Mouse (Mus musculus) stomach, embryonic 16.5 days (tissue): ENCODE results near the gene Lxn. TPM values are rescaled to one million over a fixed set of nuclear protein-coding genes. Genes with fewer than 3 reads are reported as not detected.

ENCODE experiments used
- ATAC-seq: fragments of 200-750 bp; cut with Nextera tagmentation; 2 replicates; pipeline ENCODE4 v1.8.0; 2017; ENCODE audit warnings: moderate number of reproducible peaks, moderate TSS enrichment; ENCODE audit not compliant: insufficient read depth, low FRiP score
- H3K27ac ChIP-seq: fragments of 300-500 bp; sonication (generic); 2 replicates; pipeline ENCODE4 v1.5.1; 2014; ENCODE audit warnings: low read length
- H3K27me3 ChIP-seq: fragments of 300-500 bp; sonication (generic); 2 replicates; pipeline ENCODE4 v1.6.1; 2014; ENCODE audit warnings: low read length, control low read depth, mixed read lengths; ENCODE audit not compliant: control insufficient read depth, insufficient read depth
- H3K36me3 ChIP-seq: fragments of 300-500 bp; sonication (generic); 2 replicates; pipeline ENCODE4 v1.6.1; 2014; ENCODE audit warnings: low read length; ENCODE audit not compliant: control insufficient read depth, insufficient read depth
- H3K4me1 ChIP-seq: fragments of 300-500 bp; sonication (generic); 2 replicates; pipeline ENCODE4 v1.6.1; 2014; ENCODE audit warnings: low read length, control low read depth, mixed read lengths; ENCODE audit not compliant: control insufficient read depth, insufficient read depth
- H3K4me2 ChIP-seq: fragments of 300-500 bp; sonication (generic); 2 replicates; pipeline ENCODE4 v1.6.1; 2014; ENCODE audit warnings: low read depth, low read length, mixed read lengths
- H3K4me3 ChIP-seq: fragments of 300-500 bp; sonication (generic); replicated peaks from 2 replicates; pipeline ENCODE4 v1.5.1; 2014; ENCODE audit warnings: mild to moderate bottlenecking, low read length
- H3K9ac ChIP-seq: fragments of 300-500 bp; sonication (generic); 2 replicates; pipeline ENCODE4 v1.6.1; 2014; ENCODE audit warnings: low read length
- H3K9me3 ChIP-seq: fragments of 300-500 bp; sonication (generic); replicated peaks from 2 replicates; pipeline ENCODE4 v1.6.1; 2016; ENCODE audit warnings: low read length, control low read depth; ENCODE audit not compliant: control insufficient read depth
- WGBS: fragments of 180-500 bp; shearing (Covaris S2); extraction: QIAGEN DNeasy Blood & Tissue Kit; methylation state at CpG from one replicate; pipeline ENCODE4 v1.1.7; 2014; 5-methylcytosine and 5-hydroxymethylcytosine counted together
- polyA plus RNA-seq: library from polyadenylated mRNA; unstranded; fragments of >200 nt; fragmentation: Nextera tagmentation; extraction: Ambion mirVana; gene quantifications from 2 replicates; pipeline ENCODE4 v1.2.1, GENCODE M21; 2015

Lxn gene
- 91.4 and 95.1 TPM in 2 replicates for polyA plus RNA-seq

DNA sequence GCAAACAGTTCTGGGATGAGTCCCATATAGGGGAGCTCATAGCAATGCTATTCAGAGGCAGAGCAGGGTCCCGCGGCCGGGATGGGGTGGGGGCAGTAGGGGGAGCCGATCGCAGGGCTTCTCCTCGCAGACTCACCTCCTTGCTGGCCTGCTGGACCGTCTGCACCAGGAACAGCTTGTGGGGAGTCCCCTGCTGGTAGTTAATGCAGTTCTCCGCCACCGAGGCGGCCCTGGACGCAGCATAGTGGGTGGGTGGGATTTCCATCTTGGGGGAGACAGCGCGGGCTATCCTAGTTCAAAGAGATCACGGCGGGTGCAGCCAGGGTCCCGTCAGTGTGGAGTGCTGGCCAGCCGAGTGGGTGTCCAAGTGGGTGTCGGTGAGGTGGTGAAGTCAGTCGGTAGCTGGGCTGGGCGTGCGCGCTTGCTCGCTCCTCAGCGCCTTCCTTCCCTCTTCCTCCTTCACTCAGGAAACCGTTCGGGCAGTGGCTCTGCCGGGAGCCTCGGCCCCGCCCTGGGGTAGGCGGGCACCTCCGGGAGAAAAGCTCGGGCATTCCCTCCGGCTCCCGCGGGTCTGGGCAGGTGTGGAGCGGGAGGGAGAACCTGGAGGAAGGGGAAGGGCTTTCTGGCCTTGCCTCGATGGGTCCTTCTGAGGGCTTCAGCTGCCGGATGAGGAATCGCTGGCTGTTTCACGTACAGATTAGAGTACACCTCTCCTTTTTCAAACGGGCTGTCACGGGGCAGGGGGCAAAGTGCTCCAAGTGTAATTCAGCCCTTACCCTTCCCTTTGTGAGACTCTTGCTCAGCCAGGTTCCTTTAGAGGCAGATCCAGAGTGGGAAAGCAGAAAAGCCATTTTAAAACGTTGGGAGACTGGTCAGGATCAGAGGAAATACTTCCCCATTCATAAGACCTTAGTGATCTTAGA is at the start of gene Lxn:
Gene Lxn (minus strand): TSS at position 477 of the 923 bp plus-strand sequence.
- H3K4me1 ChIP-seq: peaks cover 8% of the 10 kb centered on the region
- peak within 1 kb of the TSS; percentile 78 for H3K4me3 ChIP-seq
- under 1% methylated on average over 42 of the region's 43 CpGs for WGBS
- 0 out of 2 replicates have a peak, but pooled peaks cover 5% of the 10 kb centered on the region for H3K36me3 ChIP-seq
- peak; percentile 95 for ATAC-seq
- H3K9me3 ChIP-seq: no peaks in the 10 kb centered on the region
- peak within 1 kb of the TSS; percentile 83 for H3K4me2 ChIP-seq
- peak within 1 kb of the TSS; percentile 85 for H3K9ac ChIP-seq
- no peaks in the 10 kb centered on the region for H3K27me3 ChIP-seq
- peak within 1 kb of the TSS; percentile 90 for H3K27ac ChIP-seq

DNA sequence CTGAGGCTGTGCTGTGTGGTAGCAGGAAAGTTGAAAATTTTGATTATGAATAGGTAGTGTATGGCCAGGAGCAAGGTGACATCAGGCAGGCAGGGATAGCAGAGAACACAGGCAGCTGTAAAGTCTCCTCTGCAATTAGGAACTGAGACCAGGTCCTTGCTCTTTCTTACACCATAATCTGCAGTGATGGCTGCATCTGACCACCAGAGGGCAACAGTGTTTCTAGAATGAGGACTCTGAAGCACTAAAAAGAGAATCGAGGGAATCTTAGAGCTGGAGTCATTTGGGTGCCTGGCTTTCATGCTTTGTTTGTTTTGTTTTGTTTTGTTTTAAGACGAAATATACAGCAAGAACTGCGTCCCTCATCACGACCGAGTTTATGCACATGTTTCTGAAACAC is 49.1 kb upstream of the Lxn start:
- no peaks in the 10 kb centered on the region for H3K4me1 ChIP-seq
- ATAC-seq: 0 out of 2 replicates have a peak, but pooled peaks have one; percentile 26
- no peaks in the 10 kb centered on the region for H3K36me3 ChIP-seq
- H3K4me3 ChIP-seq: no peak overlapping the region
- no peaks in the 10 kb centered on the region for H3K9me3 ChIP-seq
- H3K27ac ChIP-seq: no peak overlapping the region
- peaks cover 14% of the 10 kb centered on the region for H3K27me3 ChIP-seq
- WGBS: 1% methylated on average over 5 of the region's 5 CpGs
- no peak overlapping the region for H3K4me2 ChIP-seq
- no peak overlapping the region for H3K9ac ChIP-seq

DNA sequence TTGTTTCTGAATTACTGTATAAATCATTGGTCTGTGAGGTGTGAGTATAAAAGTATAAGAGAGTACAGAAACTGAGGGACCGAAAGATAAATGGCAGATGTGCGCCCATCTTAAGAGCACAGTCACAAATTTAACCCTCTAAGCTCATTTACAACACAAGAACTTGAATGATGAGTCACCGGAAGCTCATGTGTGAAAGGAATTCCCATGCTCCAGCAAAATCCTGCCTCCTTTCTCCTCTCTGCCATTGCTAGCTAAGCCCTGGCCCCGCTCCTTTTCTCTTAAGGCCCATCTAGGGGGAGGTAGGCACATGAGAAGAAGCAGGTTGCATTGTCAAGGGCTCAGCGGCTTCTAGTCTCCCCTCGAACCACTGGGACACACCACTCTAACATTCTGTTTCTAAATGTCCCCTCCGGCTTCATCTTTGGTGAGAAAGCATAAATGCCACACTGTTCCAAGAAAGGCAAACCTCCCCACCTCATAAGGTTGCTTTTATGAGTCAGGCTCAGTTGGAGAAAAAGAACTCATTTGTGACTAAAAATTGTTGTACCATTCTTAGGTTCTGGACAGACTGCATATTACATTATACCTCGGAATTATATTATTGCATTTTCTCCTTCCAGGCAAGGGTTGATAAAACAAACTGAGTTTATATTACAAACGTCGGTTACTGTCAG is 44.6 kb upstream of the Lxn start:
- 75% methylated on average over 10 of the region's 10 CpGs for WGBS
- H3K4me3 ChIP-seq: no peak overlapping the region
- H3K36me3 ChIP-seq: no peaks in the 10 kb centered on the region
- no peaks in the 10 kb centered on the region for H3K27me3 ChIP-seq
- no peaks in the 10 kb centered on the region for H3K4me1 ChIP-seq
- H3K9ac ChIP-seq: no peak overlapping the region
- H3K4me2 ChIP-seq: no peak overlapping the region
- ATAC-seq: no peak
- no peaks in the 10 kb centered on the region for H3K9me3 ChIP-seq
- H3K27ac ChIP-seq: no peak overlapping the region

DNA sequence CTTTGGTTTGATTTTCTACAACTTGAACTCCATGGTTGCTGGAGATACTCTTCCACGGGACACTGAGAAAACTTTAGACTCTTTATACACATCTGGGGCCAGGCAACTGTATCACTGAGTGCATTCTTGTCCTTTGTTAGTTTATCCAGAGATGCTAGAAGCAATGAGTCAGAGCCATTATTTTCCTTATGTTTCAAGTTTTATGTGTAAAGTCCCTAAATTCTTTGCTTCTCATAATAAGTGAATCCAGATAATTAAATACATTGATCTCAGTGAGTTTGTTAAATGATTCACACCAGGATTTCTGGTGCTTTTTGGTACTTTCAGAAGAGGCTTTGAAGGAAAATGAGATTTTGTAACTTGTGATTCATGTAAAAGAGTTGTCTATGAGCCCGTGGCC is 41.6 kb upstream of the Lxn start:
- H3K4me3 ChIP-seq: no peak overlapping the region
- H3K27me3 ChIP-seq: no peaks in the 10 kb centered on the region
- H3K4me2 ChIP-seq: no peak overlapping the region
- no peaks in the 10 kb centered on the region for H3K9me3 ChIP-seq
- no peak overlapping the region for H3K27ac ChIP-seq
- no peak for ATAC-seq
- no peak overlapping the region for H3K9ac ChIP-seq
- H3K36me3 ChIP-seq: no peaks in the 10 kb centered on the region
- 74% methylated on average over 2 of the region's 2 CpGs for WGBS
- H3K4me1 ChIP-seq: no peaks in the 10 kb centered on the region

DNA sequence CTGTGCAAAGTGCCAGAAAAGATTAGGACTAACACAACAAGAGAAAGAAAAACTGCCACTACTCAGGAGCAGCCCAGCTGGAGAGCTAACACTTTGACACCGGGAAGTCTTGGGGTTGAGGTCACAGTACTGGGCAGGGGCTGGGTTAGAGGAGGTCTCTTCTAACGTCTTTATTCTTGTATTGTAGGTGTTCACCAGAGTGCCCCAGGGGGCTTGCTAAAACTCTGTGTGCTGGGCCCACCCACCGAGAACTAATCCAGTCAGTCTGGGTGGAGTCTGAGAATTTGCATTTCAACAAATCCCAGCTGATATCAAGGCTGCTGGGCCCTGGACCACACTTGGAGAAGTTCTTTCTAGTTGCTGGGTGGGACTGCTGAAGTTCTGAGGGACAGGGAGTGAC is 40.2 kb upstream of the Lxn start:
- no peak overlapping the region for H3K9ac ChIP-seq

DNA sequence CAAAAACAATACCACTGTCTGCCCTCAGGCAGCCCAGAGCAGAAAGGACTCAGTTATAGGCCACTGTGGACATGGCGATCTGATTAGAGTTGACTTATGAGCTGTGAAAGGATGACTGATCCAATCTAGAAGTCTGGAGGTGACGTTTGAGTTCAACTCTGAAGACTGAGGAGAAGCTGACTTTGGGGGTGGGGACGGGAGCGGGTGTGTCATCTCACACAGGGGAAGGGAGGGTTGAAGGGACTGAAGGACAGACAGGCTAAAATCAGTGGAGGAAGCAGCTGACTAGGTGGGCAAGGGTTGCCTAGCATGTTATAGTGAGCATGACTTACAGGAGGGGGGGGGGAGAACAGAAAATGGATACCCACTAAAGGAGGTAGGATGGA is 35.7 kb upstream of the Lxn start:
- Histone ChIP-seq H3K4me2 (no peak overlapping the region), H3K9ac (no peak overlapping the region), H3K27me3 (no peaks in the 10 kb centered on the region), H3K27ac (no peak overlapping the region), H3K9me3 (no peaks in the 10 kb centered on the region; the same call in 1 of the 2 replicates), H3K4me3 (no peak overlapping the region), H3K4me1 (no peaks in the 10 kb centered on the region), H3K36me3 (no peaks in the 10 kb centered on the region)
- ATAC-seq: 0 out of 2 replicates have a peak, but pooled peaks have one; percentile 29
- 81% methylated on average over 4 of the region's 4 CpGs for WGBS

More for the DNA sequence above, 40.2 kb upstream of the Lxn start:
- ATAC-seq: no peak
- Histone ChIP-seq H3K4me1 (no peaks in the 10 kb centered on the region), H3K27me3 (no peaks in the 10 kb centered on the region), H3K9me3 (no peaks in the 10 kb centered on the region; the same call in 1 of the 2 replicates), H3K4me2 (no peak overlapping the region), H3K27ac (no peak overlapping the region), H3K36me3 (no peaks in the 10 kb centered on the region), H3K4me3 (no peak overlapping the region)
- WGBS: 17% methylated on average over 3 of the region's 3 CpGs

DNA sequence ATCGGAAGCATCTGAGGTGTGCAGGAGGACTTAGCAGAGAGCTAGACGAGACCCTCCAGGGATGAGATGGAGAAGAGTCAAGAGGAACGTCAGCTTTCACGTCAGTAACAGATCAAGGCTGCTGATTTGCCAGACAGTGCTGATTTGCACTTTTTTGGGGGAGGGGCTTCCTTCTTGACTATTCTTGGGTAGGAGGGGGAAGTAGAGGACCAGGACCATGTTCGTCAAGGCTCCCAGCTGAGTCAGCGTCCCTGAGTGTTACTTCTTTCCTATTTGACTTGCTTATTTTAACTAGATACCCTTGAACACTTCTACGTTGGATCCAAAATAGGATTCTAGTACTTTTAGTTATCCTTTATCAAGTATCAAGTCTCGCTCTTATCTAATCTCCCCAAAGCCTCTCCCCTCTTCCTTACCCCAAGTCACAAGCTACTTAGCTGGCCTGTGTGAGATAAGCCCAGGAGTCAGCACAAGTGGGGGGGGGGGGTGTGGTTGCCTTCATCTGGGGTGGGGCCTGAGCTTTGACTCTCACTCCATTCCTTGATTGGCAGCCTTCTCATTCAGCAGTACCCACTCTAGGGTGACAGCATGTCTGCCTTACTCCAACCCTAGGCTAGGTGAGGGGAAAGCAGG is 35.2 kb upstream of the Lxn start:
- Histone ChIP-seq H3K27me3 (no peaks in the 10 kb centered on the region), H3K4me1 (no peaks in the 10 kb centered on the region), H3K4me2 (no peak overlapping the region), H3K9ac (no peak overlapping the region), H3K27ac (no peak overlapping the region), H3K9me3 (no peaks in the 10 kb centered on the region; the same call in 1 of the 2 replicates), H3K36me3 (no peaks in the 10 kb centered on the region), H3K4me3 (no peak overlapping the region)
- 89% methylated on average over 8 of the region's 8 CpGs for WGBS
- no peak for ATAC-seq

DNA sequence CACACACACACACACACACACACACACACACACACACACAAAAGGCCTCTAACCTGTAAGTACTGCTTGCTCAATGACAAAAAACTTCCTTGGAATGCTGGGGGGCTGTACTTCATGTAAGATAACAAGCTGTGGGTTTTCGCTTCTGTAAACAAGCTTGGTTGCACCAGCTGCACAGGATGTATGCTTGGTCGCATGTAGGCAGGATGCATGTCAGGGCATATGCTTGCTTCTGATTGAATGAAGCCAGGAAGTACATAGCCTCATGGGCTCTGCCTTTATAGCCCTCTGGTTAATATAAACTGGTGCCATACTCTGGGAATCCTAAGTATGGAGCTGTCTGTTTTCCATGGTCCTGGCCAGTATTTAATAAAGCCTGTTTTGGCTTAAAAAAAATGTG is 34.3 kb upstream of the Lxn start:
- Histone ChIP-seq H3K27ac (no peak overlapping the region), H3K36me3 (no peaks in the 10 kb centered on the region), H3K9ac (no peak overlapping the region), H3K4me2 (no peak overlapping the region), H3K9me3 (no peaks in the 10 kb centered on the region; the same call in 1 of the 2 replicates), H3K4me3 (no peak overlapping the region), H3K4me1 (no peaks in the 10 kb centered on the region), H3K27me3 (no peaks in the 10 kb centered on the region)
- no peak for ATAC-seq
- WGBS: 56% methylated on average over 2 of the region's 2 CpGs
